Comparison of ENCODE assay signal across 11 mouse cellular contexts in genomic region chr12:88428735-88429134, GRCm38 (mm10).
DNase-seq lines count a peak whose midpoint lies in the region; ATAC-seq and TF ChIP-seq lines count a peak whose summit lies in the region.
"Had no signal": no experiment of that assay in that cellular context is flagged by ENCODE, and none has a peak within 500 bp of the region (broad histone marks: within the 10 kb centered on the region; RNA-seq: fewer than 3 reads in every experiment).

No protein-coding gene starts in this region.

- H3K4me3 ChIP-seq in heart, postnatal 0 days (ENCODE audit: low read depth, low read length), result no peak overlapping the region
- no peak overlapping the region for H3K4me3 ChIP-seq in liver, embryonic 16.5 days (ENCODE audit: low read depth, low read length)
- no peak overlapping the region for H3K4me3 ChIP-seq in left cerebral cortex, adult 2 months

- 41% methylated on average over 2 of the region's 2 CpGs for WGBS in heart, postnatal 0 days
- 17% methylated on average over 2 of the region's 2 CpGs for whole genome bisulfite sequencing in liver, embryonic 16.5 days (ENCODE audit: insufficient replicate concordance)

- TF ChIP-seq EP300 in heart, postnatal 0 days (IDR thresholded peaks at IDR 0.05; ENCODE audit: low read depth), result no peak

- peaks cover 6% of the 10 kb centered on the region; the same call in 1 of the 2 replicates for H3K4me1 ChIP-seq in heart, postnatal 0 days (ENCODE audit: control insufficient read depth, insufficient read depth)
- H3K4me1 ChIP-seq in liver, embryonic 16.5 days (ENCODE audit: control insufficient read depth, low read depth, low read length), result no peaks in the 10 kb centered on the region; the same call in 1 of the 2 replicates

- TF ChIP-seq CTCF in heart, postnatal 0 days (IDR thresholded peaks at IDR 0.05; ENCODE audit: low read depth), result no peak
- TF ChIP-seq CTCF in left cerebral cortex, adult 2 months (IDR thresholded peaks at IDR 0.05), result no peak

- DNase-seq in heart, postnatal 0 days (ENCODE audit: low spot score), result peak; percentile 9
- DNase-seq in kidney, adult 8-10 months, result no peak
- no peak for DNase-seq in left cerebral cortex, adult 2 months (ENCODE audit: extremely low spot score in 1 of 2, low spot score in 2 of 2)
- no peak for DNase-seq in adrenal gland, adult 18-20 months (ENCODE audit: low spot score in 2 of 2)
- DNase-seq: gastrocnemius, postnatal 25 days; kidney, adult 9 months; right cerebral cortex, postnatal 4 days had no signal

- no peak overlapping the region for H3K9ac ChIP-seq in heart, postnatal 0 days (replicated peaks; ENCODE audit: low read depth, low read length)
- H3K9ac ChIP-seq in liver, embryonic 16.5 days (ENCODE audit: low read depth, low read length), result no peak overlapping the region

- intact Hi-C loops in left cerebral cortex, adult 2 months (cut with DNase I), result no loop called here

- ATAC-seq in CD4-positive, CD25-positive, alpha-beta regulatory T cell, adult 4 months, result peak; percentile 89
- ATAC-seq in activated CD4-positive, CD25-positive, alpha-beta regulatory T cell, adult 4 months, result peak; percentile 93
- peak; percentile 61 for ATAC-seq in heart, postnatal 0 days (ENCODE audit: insufficient read depth, low read depth)
- peak; percentile 44 for ATAC-seq in liver, embryonic 16.5 days (ENCODE audit: low read depth)
- ATAC-seq: Patski had no signal

- H3K27ac ChIP-seq in heart, postnatal 0 days (ENCODE audit: low read depth), result no peak overlapping the region
- H3K27ac ChIP-seq in liver, embryonic 16.5 days (ENCODE audit: low read length), result no peak overlapping the region
- no peak overlapping the region for H3K27ac ChIP-seq in left cerebral cortex, adult 2 months

- no peaks in the 10 kb centered on the region for H3K9me3 ChIP-seq in heart, postnatal 0 days (replicated peaks; ENCODE audit: control insufficient read depth, low read length)
- no peaks in the 10 kb centered on the region for H3K9me3 ChIP-seq in liver, embryonic 16.5 days (replicated peaks; ENCODE audit: control insufficient read depth, low read length)

- no peaks in the 10 kb centered on the region for H3K27me3 ChIP-seq in heart, postnatal 0 days (ENCODE audit: control insufficient read depth, insufficient read depth, low read length)
- H3K27me3 ChIP-seq in liver, embryonic 16.5 days (ENCODE audit: control insufficient read depth, insufficient read depth, low read depth, low read length), result no peaks in the 10 kb centered on the region
- H3K27me3 ChIP-seq: Patski had no signal

- no peaks in the 10 kb centered on the region for H3K36me3 ChIP-seq in heart, postnatal 0 days (replicated peaks; ENCODE audit: control insufficient read depth, insufficient read depth, low read length)
- no peaks in the 10 kb centered on the region for H3K36me3 ChIP-seq in liver, embryonic 16.5 days (ENCODE audit: control insufficient read depth, insufficient read depth)

- no peak overlapping the region for H3K4me2 ChIP-seq in heart, postnatal 0 days (ENCODE audit: low read depth, low read length)
- H3K4me2 ChIP-seq in liver, embryonic 16.5 days (ENCODE audit: low read depth, low read length), result no peak overlapping the region
